Mouse (Mus musculus) forebrain, embryonic 15.5 days (tissue): Measurements from ENCODE around the gene Cdk2ap2. TPM values are rescaled to one million over a fixed set of nuclear protein-coding genes. Genes with fewer than 3 reads are reported as not detected.

Experiments used
- ATAC-seq: fragments of 200-750 bp; cut with Nextera tagmentation; replicated peaks from 2 replicates; pipeline ENCODE4 v1.8.0; 2017; ENCODE audit warnings: mild to moderate bottlenecking, moderate TSS enrichment, moderate library complexity
- H3K27ac ChIP-seq: fragments of 300-500 bp; sonication (generic); replicated peaks from 2 replicates; pipeline ENCODE4 v1.5.1; 2015; ENCODE audit warnings: mild to moderate bottlenecking, inconsistent platforms
- H3K27me3 ChIP-seq: fragments of 300-500 bp; sonication (generic); 2 replicates; pipeline ENCODE4 v1.6.1; 2015; ENCODE audit warnings: inconsistent platforms
- H3K36me3 ChIP-seq: fragments of 300-500 bp; sonication (generic); 2 replicates; pipeline ENCODE4 v1.6.1; 2015; ENCODE audit warnings: mild to moderate bottlenecking, inconsistent platforms
- H3K4me1 ChIP-seq: fragments of 300-500 bp; sonication (generic); 2 replicates; pipeline ENCODE4 v1.6.1; 2015; ENCODE audit warnings: inconsistent platforms
- H3K4me2 ChIP-seq: fragments of 300-500 bp; sonication (generic); replicated peaks from 2 replicates; pipeline ENCODE4 v1.6.1; 2015; ENCODE audit warnings: mild to moderate bottlenecking, inconsistent platforms
- H3K4me3 ChIP-seq: fragments of 300-500 bp; sonication (generic); 2 replicates; pipeline ENCODE4 v1.5.1; 2015; ENCODE audit warnings: mild to moderate bottlenecking, inconsistent platforms
- H3K9ac ChIP-seq: fragments of 300-500 bp; sonication (generic); replicated peaks from 2 replicates; pipeline ENCODE4 v1.6.1; 2015; ENCODE audit warnings: mild to moderate bottlenecking, inconsistent platforms
- H3K9me3 ChIP-seq: fragments of 300-500 bp; sonication (generic); 2 replicates; pipeline ENCODE4 v1.6.1; 2016; ENCODE audit warnings: inconsistent platforms
- WGBS: fragments of 180-500 bp; shearing (Covaris S2); methylation state at CpG from one replicate; pipeline ENCODE4 v1.1.7; 2015; ENCODE audit warnings: mixed read lengths; 5-methylcytosine and 5-hydroxymethylcytosine counted together
- polyA plus RNA-seq: library from polyadenylated mRNA; unstranded; fragments of >200 nt; fragmentation: Nextera tagmentation; extraction: Ambion mirVana; gene quantifications from 2 replicates; pipeline ENCODE4 v1.2.1, GENCODE M21; 2015

Gene Cdk2ap2
- polyA plus RNA-seq, 1 experiment from 2014 or later, result 83.2 TPM

DNA sequence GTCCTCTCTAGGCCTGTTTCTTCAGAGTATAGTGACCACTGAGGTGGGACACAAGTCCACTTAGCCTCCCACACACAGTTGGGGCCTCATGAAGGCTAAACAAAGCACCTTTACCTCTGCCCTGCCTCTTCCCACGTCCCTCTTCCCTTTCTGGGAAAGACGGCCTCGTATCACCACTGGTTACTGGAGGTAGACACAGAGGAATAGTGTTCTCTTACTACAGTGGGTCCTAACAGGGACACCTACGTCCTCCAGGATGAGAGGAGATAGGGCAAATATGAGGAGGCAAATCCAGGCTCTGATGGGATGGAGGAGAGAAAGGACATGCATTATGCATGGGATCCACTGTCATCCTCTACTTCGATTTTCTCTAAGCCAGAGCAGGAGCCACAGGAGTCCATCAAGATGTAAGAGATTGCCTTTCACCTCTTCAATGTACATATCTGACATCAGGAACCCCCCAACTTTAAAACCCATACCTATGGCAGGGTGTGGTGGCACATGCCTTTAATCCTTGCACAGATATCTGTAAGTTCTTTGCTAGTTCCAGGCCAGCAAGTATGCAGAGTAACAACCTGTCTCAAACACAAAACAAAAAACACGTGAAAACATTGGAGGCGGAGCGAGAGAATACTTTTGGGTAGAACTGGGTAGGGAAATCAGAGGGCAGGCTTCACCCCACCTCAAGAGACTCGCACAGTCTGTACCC is 51.0 kb downstream of the Cdk2ap2 start:
- H3K4me1 ChIP-seq, result peaks cover 24% of the 10 kb centered on the region
- peak; percentile 26 for ATAC-seq
- H3K36me3 ChIP-seq, result peaks cover 6% of the 10 kb centered on the region
- H3K27me3 ChIP-seq, result no peaks in the 10 kb centered on the region
- H3K9ac ChIP-seq, result peak overlapping the region; percentile 68
- 36% methylated on average over 9 of the region's 9 CpGs for WGBS
- H3K27ac ChIP-seq, result peak overlapping the region; percentile 38
- no peaks in the 10 kb centered on the region for H3K9me3 ChIP-seq
- H3K4me2 ChIP-seq, result peak overlapping the region; percentile 65
- peak overlapping the region; percentile 70 for H3K4me3 ChIP-seq

- under 1% methylated on average over 29 of the region's 33 CpGs for WGBS
- Histone ChIP-seq H3K36me3 (peaks cover 6% of the 10 kb centered on the region), H3K4me2 (peak within 1 kb of the TSS; percentile 65), H3K27ac (peak within 1 kb of the TSS; percentile 53), H3K9ac (peak within 1 kb of the TSS; percentile 68), H3K4me1 (peaks cover 24% of the 10 kb centered on the region), H3K4me3 (peak within 1 kb of the TSS; percentile 70), H3K9me3 (no peaks in the 10 kb centered on the region), H3K27me3 (no peaks in the 10 kb centered on the region)
- ATAC-seq, result peak; percentile 96
Measured at GRCm38 (mm10) chr19:4148491-4148806, 51.5 kb downstream of the Cdk2ap2 start, which contains the start of gene Coro1b. Coro1b (plus strand) TSS chr19:4148619.

Other genes starting within 250 kb of the Cdk2ap2 start
- gene Chka, start 245.4 kb upstream of the Cdk2ap2 start, polyA plus RNA-seq, result 62.4 and 62.5 TPM in 2 replicates
- gene Tcirg1, start 190.0 kb upstream of the Cdk2ap2 start, polyA plus RNA-seq, result 11.9 and 13.3 TPM in 2 replicates
- 195 and 201 TPM in 2 replicates for gene Ndufs8, start 184.4 kb upstream of the Cdk2ap2 start, polyA plus RNA-seq
- gene Aldh3b1, start 167.4 kb upstream of the Cdk2ap2 start, polyA plus RNA-seq, result 1.5 and 1.8 TPM in 2 replicates
- 6.6 and 6.9 TPM in 2 replicates for gene Unc93b1, start 162.0 kb upstream of the Cdk2ap2 start, polyA plus RNA-seq
- not detected in 2 replicates for gene Aldh3b3, start 138.5 kb upstream of the Cdk2ap2 start, polyA plus RNA-seq
- gene Aldh3b2, start 124.9 kb upstream of the Cdk2ap2 start, polyA plus RNA-seq, result 0.22 and 0.28 TPM in 2 replicates
- gene Acy3, start 110.6 kb upstream of the Cdk2ap2 start, polyA plus RNA-seq, result 1.3 and 1.4 TPM in 2 replicates
- gene Tbx10, start 104.4 kb upstream of the Cdk2ap2 start, polyA plus RNA-seq, result 0.13 TPM in 1 of 2 replicates, not detected in the other
- gene Nudt8, start 96.6 kb upstream of the Cdk2ap2 start, polyA plus RNA-seq, result 36.0 and 40.8 TPM in 2 replicates
- 6.8 and 7.6 TPM in 2 replicates for gene Gm49405, start 96.6 kb upstream of the Cdk2ap2 start, polyA plus RNA-seq
- gene Doc2g, start 93.9 kb upstream of the Cdk2ap2 start, polyA plus RNA-seq, result 9.0 and 11.1 TPM in 2 replicates
- 225 and 228 TPM in 2 replicates for gene Ndufv1, start 84.4 kb upstream of the Cdk2ap2 start, polyA plus RNA-seq
- gene Gstp1, start 59.2 kb upstream of the Cdk2ap2 start, polyA plus RNA-seq, result 421 and 426 TPM in 2 replicates
- 1.3 and 4.6 TPM in 2 replicates for gene Gstp2, start 51.2 kb upstream of the Cdk2ap2 start, polyA plus RNA-seq
- gene Gstp3, start 37.6 kb upstream of the Cdk2ap2 start, polyA plus RNA-seq, result not detected in 2 replicates
- not detected in 2 replicates for gene Cabp2, start 15.6 kb upstream of the Cdk2ap2 start, polyA plus RNA-seq
- gene Pitpnm1, start 2.8 kb downstream of the Cdk2ap2 start, polyA plus RNA-seq, result 40.7 and 47.2 TPM in 2 replicates
- 90.1 and 92.5 TPM in 2 replicates for gene Aip, start 28.7 kb downstream of the Cdk2ap2 start, polyA plus RNA-seq
- gene Gpr152, start 42.6 kb downstream of the Cdk2ap2 start, polyA plus RNA-seq, result not detected in 2 replicates
- gene Cabp4, start 46.9 kb downstream of the Cdk2ap2 start, polyA plus RNA-seq, result 0.10 and 0.15 TPM in 2 replicates
- gene Coro1b, start 51.4 kb downstream of the Cdk2ap2 start, polyA plus RNA-seq, result 144 and 145 TPM in 2 replicates
- gene Ptprcap, start 56.4 kb downstream of the Cdk2ap2 start, polyA plus RNA-seq, result 0.59 and 1.1 TPM in 2 replicates
- 54.1 and 54.6 TPM in 2 replicates for gene Rps6kb2, start 66.2 kb downstream of the Cdk2ap2 start, polyA plus RNA-seq
- gene Carns1, start 78.3 kb downstream of the Cdk2ap2 start, polyA plus RNA-seq, result 3.4 and 4.2 TPM in 2 replicates
- 0.70 and 0.86 TPM in 2 replicates for gene Tbc1d10c, start 94.1 kb downstream of the Cdk2ap2 start, polyA plus RNA-seq
- 560 and 578 TPM in 2 replicates for gene Ppp1ca, start 94.9 kb downstream of the Cdk2ap2 start, polyA plus RNA-seq
- 22.6 and 25.2 TPM in 2 replicates for gene Rad9a, start 104.5 kb downstream of the Cdk2ap2 start, polyA plus RNA-seq
- gene Clcf1, start 117.1 kb downstream of the Cdk2ap2 start, polyA plus RNA-seq, result 0.39 and 0.43 TPM in 2 replicates
- gene AC109138.7, start 117.2 kb downstream of the Cdk2ap2 start, polyA plus RNA-seq, result not detected in 2 replicates
- 17.2 and 18.1 TPM in 2 replicates for gene Pold4, start 134.7 kb downstream of the Cdk2ap2 start, polyA plus RNA-seq
- gene Ssh3, start 172.0 kb downstream of the Cdk2ap2 start, polyA plus RNA-seq, result 5.2 and 6.7 TPM in 2 replicates
- 25.1 and 26.2 TPM in 2 replicates for gene Ankrd13d, start 186.0 kb downstream of the Cdk2ap2 start, polyA plus RNA-seq
- 20.5 and 24.9 TPM in 2 replicates for gene Grk2, start 209.0 kb downstream of the Cdk2ap2 start, polyA plus RNA-seq